Mouse (Mus musculus) activated CD4-positive, CD25-positive, alpha-beta regulatory T cell, adult 4 months (primary cell): ENCODE measurements around the gene 4933425L06Rik. TPM values are rescaled to one million over a fixed set of nuclear protein-coding genes. Genes with fewer than 3 reads are reported as not detected.

ENCODE experiments used
- ATAC-seq: one replicate; pipeline ENCODE4 v1.8.0; 2017
- polyA plus RNA-seq, 2 experiments: library from polyadenylated mRNA; unstranded; fragments of 100-300 nt; shearing (Covaris generic); gene quantifications; one replicate each; pipeline ENCODE4 v1.2.1; 2017

Gene 4933425L06Rik
- polyA plus RNA-seq, 2 experiments from 2014 or later: not detected

GRCm38 (mm10) chr13:105134397-105134796, 52.5 kb downstream of the 4933425L06Rik start:
- no peak for ATAC-seq

GRCm38 (mm10) chr13:105139881-105140280, 58.0 kb downstream of the 4933425L06Rik start:
- ATAC-seq: no peak

- ATAC-seq: no peak
These were observed 64.9 kb downstream of the 4933425L06Rik start for GRCm38 (mm10) chr13:105146827-105147226.

GRCm38 (mm10) chr13:105147795-105148418, 66.0 kb downstream of the 4933425L06Rik start:
- ATAC-seq: no peak

- no peak for ATAC-seq
These were observed 68.1 kb downstream of the 4933425L06Rik start for GRCm38 (mm10) chr13:105150006-105150405.

- ATAC-seq: no peak
These were observed 72.0 kb downstream of the 4933425L06Rik start for GRCm38 (mm10) chr13:105153955-105154354.

GRCm38 (mm10) chr13:105165441-105165840, 83.5 kb downstream of the 4933425L06Rik start:
- ATAC-seq: no peak

Other genes with a start within 250 kb of the 4933425L06Rik start
- under 1 TPM in 1 of 2 experiments, not detected in 1; 0.94 TPM for gene Shisal2b, start 218.2 kb upstream of the 4933425L06Rik start, polyA plus RNA-seq
- gene Rgs7bp, start 27.2 kb upstream of the 4933425L06Rik start, polyA plus RNA-seq: not detected
- gene Rnf180, start 212.7 kb downstream of the 4933425L06Rik start, polyA plus RNA-seq: under 1 TPM in 1 of 2 experiments, not detected in 1; 0.27 TPM